Mouse (Mus musculus): ENCODE results near the gene Yjefn3. TPM values are rescaled to one million over a fixed set of nuclear protein-coding genes. Genes with fewer than 3 reads are reported as not detected.

Yjefn3 gene
- total RNA-seq, 2 experiments from 2014 or later: 7.8 to 10.2 TPM

- intact Hi-C loops (cut with DNase I; ENCODE audit: low total_unique reads): loop anchor here (10.0 kb wide), 1 partner anchor 250 kb away; no protein-coding TSS in a partner anchor
- DNase-seq: no peak
Observed at GRCm38 (mm10) chr8:69914526-69914925, 12.0 kb upstream of the Yjefn3 start.

- intact Hi-C loops (cut with DNase I; ENCODE audit: low total_unique reads): loop anchor here (10.0 kb wide), 1 partner anchor 252 kb away; no protein-coding TSS in a partner anchor
- DNase-seq: no peak
Observed at GRCm38 (mm10) chr8:69912478-69913074, 10.1 kb upstream of the Yjefn3 start.

GRCm38 (mm10) chr8:69911917-69912316, 9.4 kb upstream of the Yjefn3 start:
- intact Hi-C loops (cut with DNase I; ENCODE audit: low total_unique reads): loop anchor here (10.0 kb wide), 1 partner anchor 253 kb away; no protein-coding TSS in a partner anchor
- no peak for DNase-seq

GRCm38 (mm10) chr8:69907106-69907505, 4.6 kb upstream of the Yjefn3 start:
- intact Hi-C loops (cut with DNase I; ENCODE audit: low total_unique reads): no loop called here
- DNase-seq: no peak

GRCm38 (mm10) chr8:69906260-69906659, 3.7 kb upstream of the Yjefn3 start:
- intact Hi-C loops (cut with DNase I; ENCODE audit: low total_unique reads): no loop called here
- DNase-seq: no peak

GRCm38 (mm10) chr8:69904096-69904495, 1.6 kb upstream of the Yjefn3 start:
- no peak for DNase-seq
- intact Hi-C loops (cut with DNase I; ENCODE audit: low total_unique reads): no loop called here

- DNase-seq: peak; percentile 99
- intact Hi-C loops (cut with DNase I; ENCODE audit: low total_unique reads): no loop called here
Observed at GRCm38 (mm10) chr8:69903063-69903542, 591 bp upstream of the Yjefn3 start.

GRCm38 (mm10) chr8:69901484-69902162, 889 bp downstream of the Yjefn3 start:
- DNase-seq: peak; percentile 94
- intact Hi-C loops (cut with DNase I; ENCODE audit: low total_unique reads): no loop called here

GRCm38 (mm10) chr8:69900895-69901451, 1.5 kb downstream of the Yjefn3 start:
- DNase-seq: no peak
- intact Hi-C loops (cut with DNase I; ENCODE audit: low total_unique reads): no loop called here

- intact Hi-C loops (cut with DNase I; ENCODE audit: low total_unique reads): no loop called here
Observed at GRCm38 (mm10) chr8:69899876-69900275, 2.6 kb downstream of the Yjefn3 start.

GRCm38 (mm10) chr8:69897857-69898256, 4.7 kb downstream of the Yjefn3 start:
- DNase-seq: no peak
- intact Hi-C loops (cut with DNase I; ENCODE audit: low total_unique reads): no loop called here

More at GRCm38 (mm10) chr8:69899876-69900275, 2.6 kb downstream of the Yjefn3 start:
- DNase-seq: no peak

- intact Hi-C loops (cut with DNase I; ENCODE audit: low total_unique reads): no loop called here
Observed at GRCm38 (mm10) chr8:69895772-69896451, 6.6 kb downstream of the Yjefn3 start.

GRCm38 (mm10) chr8:69894836-69895332, 7.6 kb downstream of the Yjefn3 start:
- DNase-seq: no peak
- intact Hi-C loops (cut with DNase I; ENCODE audit: low total_unique reads): no loop called here

More at GRCm38 (mm10) chr8:69895772-69896451, 6.6 kb downstream of the Yjefn3 start:
- DNase-seq: no peak

- peak; percentile 67 for DNase-seq
- intact Hi-C loops (cut with DNase I; ENCODE audit: low total_unique reads): no loop called here
Observed at GRCm38 (mm10) chr8:69893863-69894262, 8.6 kb downstream of the Yjefn3 start.

GRCm38 (mm10) chr8:69890813-69891241, 11.7 kb downstream of the Yjefn3 start:
- DNase-seq: no peak
- intact Hi-C loops (cut with DNase I; ENCODE audit: low total_unique reads): no loop called here

- peak; percentile 24 for DNase-seq
- intact Hi-C loops (cut with DNase I; ENCODE audit: low total_unique reads): no loop called here
Observed at GRCm38 (mm10) chr8:69888902-69889301, 13.6 kb downstream of the Yjefn3 start.

- intact Hi-C loops (cut with DNase I; ENCODE audit: low total_unique reads): no loop called here
- DNase-seq: peak; percentile 45
Observed at GRCm38 (mm10) chr8:69888244-69888866, 14.2 kb downstream of the Yjefn3 start.

GRCm38 (mm10) chr8:69887289-69888243, 14.9 kb downstream of the Yjefn3 start, which contains the start of gene Cilp2:
Gene Cilp2 (minus strand): TSS chr8:69887687.
- intact Hi-C loops (cut with DNase I; ENCODE audit: low total_unique reads): no loop called here
- peak; percentile 68 for DNase-seq

Data from gastrocnemius, postnatal 14 days (tissue).